Mouse (Mus musculus): ENCODE results near the gene Chrnb1.

Gene Chrnb1

GRCm38 (mm10) chr11:69804652-69804940 is 8.9 kb upstream of the Chrnb1 start:
- DNase-seq (ENCODE audit: inconsistent ontology term) = no peak

- DNase-seq (ENCODE audit: inconsistent ontology term) = peak; percentile 78
Observed at GRCm38 (mm10) chr11:69803786-69804651, 8.3 kb upstream of the Chrnb1 start.

GRCm38 (mm10) chr11:69803328-69803727 is 7.6 kb upstream of the Chrnb1 start:
- DNase-seq (ENCODE audit: inconsistent ontology term) = peak; percentile 38

- DNase-seq (ENCODE audit: inconsistent ontology term) = peak; percentile 93
Observed at GRCm38 (mm10) chr11:69802648-69803105, 6.9 kb upstream of the Chrnb1 start.

GRCm38 (mm10) chr11:69801379-69801977 is 5.7 kb upstream of the Chrnb1 start, which contains the start of gene Fgf11:
TSS of gene Fgf11 (minus strand) at chr11:69801857.
- no peak for DNase-seq (ENCODE audit: inconsistent ontology term)

- peak; percentile 49 for DNase-seq (ENCODE audit: inconsistent ontology term)
Observed at GRCm38 (mm10) chr11:69800392-69801197, 4.9 kb upstream of the Chrnb1 start.

- DNase-seq (ENCODE audit: inconsistent ontology term) = peak; percentile 32
Observed at GRCm38 (mm10) chr11:69800138-69800391, 4.3 kb upstream of the Chrnb1 start.

DNA sequence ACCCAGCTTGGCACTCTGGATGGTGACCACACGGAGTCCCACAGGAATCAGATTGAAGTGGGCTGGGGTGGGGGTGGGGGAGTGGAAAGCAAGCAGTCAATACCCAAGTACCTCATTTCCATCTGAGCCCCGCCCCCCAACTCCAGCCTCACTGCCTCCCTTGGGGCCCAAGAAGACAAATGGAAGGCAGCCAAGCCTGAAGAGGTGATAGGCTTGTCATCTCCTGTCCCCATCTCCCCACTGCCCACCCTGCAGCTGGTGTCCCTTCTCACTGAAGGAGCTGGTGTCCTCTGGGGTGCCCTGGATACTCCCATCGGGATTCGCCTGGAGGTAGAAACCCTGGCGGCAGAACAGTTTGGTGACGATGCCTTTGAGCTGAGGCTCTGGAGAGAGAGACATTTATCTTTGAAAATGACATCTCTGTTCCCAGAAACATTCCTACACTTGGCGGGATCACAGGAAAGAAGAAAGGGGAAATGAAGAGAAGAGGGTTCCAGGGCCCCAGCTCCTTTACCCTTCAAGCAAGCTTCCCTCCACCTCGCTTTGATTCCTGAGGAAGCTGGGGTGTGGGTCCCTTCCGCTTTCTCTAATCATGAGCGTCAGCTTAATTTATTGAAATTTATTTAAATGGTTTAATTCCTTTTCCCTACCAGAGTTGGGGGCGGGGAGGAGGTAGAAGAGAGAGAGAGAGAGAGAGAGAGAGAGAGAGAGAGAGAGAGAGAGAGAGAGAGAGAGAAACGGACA is 3.8 kb upstream of the Chrnb1 start:
- DNase-seq (ENCODE audit: inconsistent ontology term) = no peak

DNA sequence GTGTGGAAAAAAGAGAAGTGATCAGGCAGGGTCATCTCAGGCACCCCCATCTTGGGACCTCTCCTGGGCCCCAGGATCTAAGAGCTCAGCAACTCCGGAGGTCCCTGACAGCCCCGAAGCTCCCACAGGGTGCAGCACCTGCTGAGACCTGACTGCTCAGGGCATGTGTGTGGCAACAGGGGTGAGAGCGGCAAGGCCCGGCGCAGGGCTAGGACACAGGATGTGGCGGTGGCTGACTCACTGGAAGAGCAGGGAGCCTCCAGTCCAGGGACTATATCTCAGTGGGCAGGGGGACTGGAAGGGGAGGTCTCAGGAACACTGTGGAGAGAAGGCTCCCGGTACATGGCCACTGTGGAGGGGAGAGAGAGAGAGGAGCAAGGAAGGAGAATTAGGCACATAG is 2.2 kb upstream of the Chrnb1 start:
- no peak for DNase-seq (ENCODE audit: inconsistent ontology term)

DNA sequence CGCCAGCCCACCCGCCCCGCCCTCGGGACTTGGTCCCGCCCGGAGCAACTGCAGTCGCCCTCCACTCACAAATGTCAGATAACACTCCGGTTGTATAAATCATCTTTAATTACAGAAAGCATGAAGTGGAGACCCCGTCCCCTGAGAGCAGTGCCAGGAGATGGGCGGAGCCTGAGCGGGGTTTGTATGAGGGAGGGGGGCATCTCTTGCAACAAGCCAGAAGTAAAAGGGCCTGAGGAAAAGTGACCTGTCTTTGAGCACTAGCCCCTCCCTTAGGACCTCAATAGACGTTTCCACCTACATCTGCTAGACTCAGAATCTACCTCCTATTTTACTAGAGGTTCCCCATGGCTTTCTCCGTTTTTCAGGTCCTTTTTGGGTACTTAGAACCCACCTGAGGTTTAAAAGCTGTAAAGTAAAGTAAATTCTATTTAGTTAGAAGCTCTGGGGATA is 266 bp upstream of the Chrnb1 start:
- DNase-seq (ENCODE audit: inconsistent ontology term) = no peak

- no peak for DNase-seq (ENCODE audit: inconsistent ontology term)
Observed at GRCm38 (mm10) chr11:69793429-69793828, 2.3 kb downstream of the Chrnb1 start.

GRCm38 (mm10) chr11:69791420-69791819 is 4.3 kb downstream of the Chrnb1 start:
- no peak for DNase-seq (ENCODE audit: inconsistent ontology term)

- DNase-seq (ENCODE audit: inconsistent ontology term) = no peak
Observed at GRCm38 (mm10) chr11:69789431-69789830, 6.3 kb downstream of the Chrnb1 start.

DNA sequence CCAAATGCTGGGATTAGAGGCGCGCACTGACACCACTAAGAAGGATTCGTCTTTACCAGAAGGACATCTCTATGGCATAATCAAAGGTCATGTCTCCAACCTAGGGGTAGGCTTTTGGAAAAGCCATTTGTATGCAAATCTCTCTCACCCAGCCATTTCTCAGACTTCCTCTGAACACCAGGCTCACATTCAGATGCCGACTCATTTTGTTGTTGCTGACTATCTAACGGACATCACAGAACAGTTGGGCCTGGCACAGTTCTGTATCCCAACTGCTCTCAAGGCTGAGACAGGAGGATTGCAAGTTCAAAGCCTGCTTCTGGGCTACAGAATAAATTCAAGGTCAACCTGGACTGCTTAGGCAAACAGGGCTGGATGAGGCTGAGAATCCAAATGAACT is 8.4 kb downstream of the Chrnb1 start:
- DNase-seq (ENCODE audit: inconsistent ontology term) = no peak

DNA sequence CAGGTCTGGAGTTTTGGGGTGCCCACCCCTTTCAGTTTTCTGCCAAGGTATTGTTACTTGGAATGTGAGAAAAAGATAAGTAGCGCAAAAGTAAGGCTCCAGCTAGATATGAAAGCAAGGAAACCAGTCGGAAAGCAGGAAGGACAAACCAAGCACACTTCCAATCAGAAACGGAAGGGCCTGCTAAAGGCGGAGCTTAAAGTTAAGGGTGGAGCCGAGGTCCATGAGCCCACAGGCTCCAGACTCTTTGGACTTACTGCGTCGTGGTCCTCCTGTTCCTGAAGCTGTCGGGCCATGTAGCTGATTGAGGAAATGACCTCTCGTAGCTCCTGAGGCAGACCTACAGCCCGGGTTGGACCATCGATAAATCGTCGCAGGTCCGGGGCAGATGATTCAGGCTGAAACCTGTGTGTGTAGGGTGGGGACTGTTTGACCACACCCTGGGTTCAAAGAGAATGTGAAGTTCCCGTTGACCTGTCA is 10.9 kb downstream of the Chrnb1 start:
- no peak for DNase-seq (ENCODE audit: inconsistent ontology term)

- DNase-seq (ENCODE audit: inconsistent ontology term) = no peak
Observed at GRCm38 (mm10) chr11:69781828-69782227, 13.9 kb downstream of the Chrnb1 start.

- no peak for DNase-seq (ENCODE audit: inconsistent ontology term)
Observed at GRCm38 (mm10) chr11:69778985-69779384, 16.8 kb downstream of the Chrnb1 start.

DNA sequence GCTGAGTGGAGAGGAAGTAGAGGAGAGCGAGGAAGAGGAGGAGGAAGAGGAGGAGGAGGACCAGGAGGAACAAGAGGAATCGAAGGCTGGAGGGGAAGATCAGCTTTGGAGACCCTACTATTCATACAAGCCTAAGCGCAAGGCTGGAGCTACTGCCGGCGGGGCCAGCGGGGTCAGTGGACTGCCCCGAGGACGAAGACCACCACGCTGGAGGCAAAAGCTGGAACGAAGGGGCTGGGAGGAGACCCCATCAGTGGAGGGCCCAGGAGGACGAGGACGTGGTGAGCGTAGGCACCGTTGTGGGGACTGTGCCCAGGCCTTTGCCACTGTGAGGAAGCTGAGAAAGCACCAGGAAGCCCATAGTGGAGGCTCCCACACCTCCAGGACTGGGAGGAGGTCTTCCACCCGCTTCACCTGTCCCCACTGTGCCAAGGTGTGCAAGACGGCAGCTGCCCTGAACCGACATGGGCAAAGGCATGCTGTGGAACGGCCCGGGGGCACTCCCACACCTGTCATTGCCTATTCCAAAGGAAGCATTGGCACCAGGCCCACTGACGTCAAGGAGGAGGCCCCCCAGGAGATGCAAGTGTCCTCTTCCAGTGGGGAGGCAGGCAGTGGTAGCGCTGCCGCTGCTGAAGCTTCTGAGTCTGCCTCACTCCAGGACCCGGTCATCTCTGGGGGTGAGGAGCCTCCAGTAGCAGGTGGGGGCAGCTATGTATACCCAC is 17.3 kb downstream of the Chrnb1 start:
- no peak for DNase-seq (ENCODE audit: inconsistent ontology term)

GRCm38 (mm10) chr11:69777504-69778257 is 18.1 kb downstream of the Chrnb1 start:
- no peak for DNase-seq (ENCODE audit: inconsistent ontology term)

- DNase-seq (ENCODE audit: inconsistent ontology term) = no peak
Observed at GRCm38 (mm10) chr11:69776488-69776887, 19.3 kb downstream of the Chrnb1 start.
